Mouse (Mus musculus): ENCODE data around the gene Ust. TPM values are rescaled to one million over a fixed set of nuclear protein-coding genes. Genes with fewer than 3 reads are reported as not detected.

Gene Ust
- polyA plus RNA-seq, 1 experiment from 2014 or later: 9.0 TPM

DNA sequence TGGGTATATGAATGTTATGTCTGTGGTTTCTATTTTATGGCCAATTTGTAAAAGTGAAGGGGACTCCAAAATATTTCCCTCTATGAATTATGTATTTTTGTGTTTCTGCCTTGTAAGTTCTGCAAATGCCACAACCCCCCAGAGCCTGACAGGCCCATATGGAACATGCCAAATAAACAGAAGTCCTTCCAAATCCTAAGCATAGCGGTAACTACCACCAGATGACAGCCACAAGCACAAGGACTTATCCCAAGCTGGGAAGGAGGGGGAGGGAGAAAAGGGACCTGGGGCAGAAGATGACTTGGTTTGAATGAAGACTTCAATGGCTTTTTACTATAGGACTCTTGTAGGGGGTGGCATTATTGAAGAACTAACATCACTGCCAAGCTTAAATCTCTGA lies 182.0 kb downstream of the Ust start:
- no peaks in the 10 kb centered on the region for H3K36me3 ChIP-seq (ENCODE audit: control insufficient read depth, insufficient read depth, low read length)
- H3K27ac ChIP-seq (ENCODE audit: low read depth, low read length): no peak overlapping the region
- H3K4me2 ChIP-seq (replicated peaks; ENCODE audit: low read depth, low read length): no peak overlapping the region
- no peak for ATAC-seq (ENCODE audit: low FRiP score, low TSS enrichment)
- H3K27me3 ChIP-seq (ENCODE audit: control insufficient read depth, insufficient read depth, low read length): no peaks in the 10 kb centered on the region
- no peak overlapping the region for H3K4me3 ChIP-seq (ENCODE audit: low read length)
- no peaks in the 10 kb centered on the region for H3K4me1 ChIP-seq (ENCODE audit: control insufficient read depth, insufficient read depth, low read length)
- H3K9ac ChIP-seq (ENCODE audit: low read depth, low read length): no peak overlapping the region
- H3K9me3 ChIP-seq (ENCODE audit: control insufficient read depth, low read length): no peaks in the 10 kb centered on the region
- WGBS: 81% methylated on average over 1 of the region's 1 CpGs

DNA sequence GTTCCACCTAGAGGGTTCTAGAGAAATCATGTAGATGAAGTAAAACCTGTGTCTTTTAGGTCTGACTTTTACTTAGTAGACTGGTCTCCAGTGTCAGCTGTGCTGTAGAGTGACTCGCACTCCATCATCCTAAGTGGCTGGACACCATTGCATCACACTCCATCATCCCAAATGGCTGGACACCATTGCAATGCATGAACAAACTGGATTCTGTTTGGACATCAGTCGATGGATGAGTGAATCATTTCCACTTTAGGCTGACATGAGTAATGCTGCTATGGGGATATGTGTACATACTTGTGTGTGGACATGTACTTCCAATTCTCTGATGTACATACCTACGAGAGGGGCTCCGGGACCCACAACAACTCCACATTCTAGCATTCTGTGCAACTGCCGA lies 187.7 kb downstream of the Ust start:
- 95% methylated on average over 5 of the region's 5 CpGs for WGBS
- Histone ChIP-seq H3K4me1 (ENCODE audit: control insufficient read depth, insufficient read depth, low read length) (no peaks in the 10 kb centered on the region), H3K4me2 (replicated peaks; ENCODE audit: low read depth, low read length) (no peak overlapping the region), H3K4me3 (ENCODE audit: low read length) (no peak overlapping the region), H3K9ac (ENCODE audit: low read depth, low read length) (no peak overlapping the region), H3K36me3 (ENCODE audit: control insufficient read depth, insufficient read depth, low read length) (no peaks in the 10 kb centered on the region), H3K27ac (ENCODE audit: low read depth, low read length) (no peak overlapping the region), H3K9me3 (ENCODE audit: control insufficient read depth, low read length) (no peaks in the 10 kb centered on the region), H3K27me3 (ENCODE audit: control insufficient read depth, insufficient read depth, low read length) (no peaks in the 10 kb centered on the region)
- no peak for ATAC-seq (ENCODE audit: low FRiP score, low TSS enrichment)

DNA sequence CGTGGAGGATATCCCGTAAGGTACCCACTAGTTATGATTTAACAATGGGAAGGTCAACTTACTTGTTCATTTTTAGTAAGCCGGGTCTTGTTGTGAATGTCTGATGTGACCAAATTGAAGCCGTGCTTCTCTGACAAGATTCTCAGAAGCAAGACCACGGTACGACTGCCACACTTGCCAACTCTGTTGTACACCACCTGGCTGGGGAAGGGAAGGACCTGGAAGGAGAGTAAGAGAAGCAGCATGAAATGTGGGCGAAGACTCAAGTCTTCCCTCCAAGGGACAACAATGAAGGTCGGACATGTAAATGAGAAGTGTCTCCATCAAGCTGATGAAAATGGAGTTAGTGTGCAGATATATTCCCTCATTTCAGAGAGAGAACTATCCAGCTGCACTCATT lies 188.6 kb downstream of the Ust start:
- no peak overlapping the region for H3K4me3 ChIP-seq (ENCODE audit: low read length)
- no peak for ATAC-seq (ENCODE audit: low FRiP score, low TSS enrichment)
- H3K4me2 ChIP-seq (replicated peaks; ENCODE audit: low read depth, low read length): no peak overlapping the region
- no peak overlapping the region for H3K9ac ChIP-seq (ENCODE audit: low read depth, low read length)
- no peaks in the 10 kb centered on the region for H3K9me3 ChIP-seq (ENCODE audit: control insufficient read depth, low read length)
- no peaks in the 10 kb centered on the region for H3K36me3 ChIP-seq (ENCODE audit: control insufficient read depth, insufficient read depth, low read length)
- no peak overlapping the region for H3K27ac ChIP-seq (ENCODE audit: low read depth, low read length)
- no peaks in the 10 kb centered on the region for H3K4me1 ChIP-seq (ENCODE audit: control insufficient read depth, insufficient read depth, low read length)
- 87% methylated on average over 8 of the region's 8 CpGs for whole genome bisulfite sequencing
- H3K27me3 ChIP-seq (ENCODE audit: control insufficient read depth, insufficient read depth, low read length): no peaks in the 10 kb centered on the region

DNA sequence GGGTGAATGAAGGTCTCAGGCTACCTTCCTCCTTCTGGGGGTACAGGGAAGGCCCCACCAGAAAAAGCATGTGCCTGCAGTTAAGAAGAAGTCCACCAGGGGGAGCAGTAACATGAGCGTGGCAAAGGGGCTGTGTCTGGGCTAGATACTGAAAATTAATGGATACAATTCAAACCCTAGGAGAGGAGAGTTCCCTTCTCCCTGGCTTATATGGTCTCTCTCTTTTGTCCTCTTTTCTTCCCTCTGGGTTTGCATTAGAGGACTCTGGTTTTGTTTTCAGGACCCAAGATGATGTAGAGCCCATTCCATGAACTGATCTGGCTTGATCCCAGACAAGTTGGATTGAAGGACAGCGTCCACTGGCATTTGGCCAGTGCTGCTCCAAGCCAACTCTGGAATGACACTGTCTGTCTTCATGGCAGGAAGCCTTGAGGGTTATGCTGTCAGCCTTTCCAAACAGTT lies 195.3 kb downstream of the Ust start:
- 45% methylated on average over 2 of the region's 2 CpGs for WGBS
- Histone ChIP-seq H3K4me3 (ENCODE audit: low read length) (no peak overlapping the region), H3K36me3 (ENCODE audit: control insufficient read depth, insufficient read depth, low read length) (no peaks in the 10 kb centered on the region), H3K4me2 (replicated peaks; ENCODE audit: low read depth, low read length) (no peak overlapping the region), H3K9me3 (ENCODE audit: control insufficient read depth, low read length) (no peaks in the 10 kb centered on the region), H3K9ac (ENCODE audit: low read depth, low read length) (no peak overlapping the region), H3K27me3 (ENCODE audit: control insufficient read depth, insufficient read depth, low read length) (no peaks in the 10 kb centered on the region), H3K27ac (ENCODE audit: low read depth, low read length) (no peak overlapping the region), H3K4me1 (ENCODE audit: control insufficient read depth, insufficient read depth, low read length) (no peaks in the 10 kb centered on the region)
- ATAC-seq (ENCODE audit: low FRiP score, low TSS enrichment): no peak; the same call in 1 of the 2 replicates

DNA sequence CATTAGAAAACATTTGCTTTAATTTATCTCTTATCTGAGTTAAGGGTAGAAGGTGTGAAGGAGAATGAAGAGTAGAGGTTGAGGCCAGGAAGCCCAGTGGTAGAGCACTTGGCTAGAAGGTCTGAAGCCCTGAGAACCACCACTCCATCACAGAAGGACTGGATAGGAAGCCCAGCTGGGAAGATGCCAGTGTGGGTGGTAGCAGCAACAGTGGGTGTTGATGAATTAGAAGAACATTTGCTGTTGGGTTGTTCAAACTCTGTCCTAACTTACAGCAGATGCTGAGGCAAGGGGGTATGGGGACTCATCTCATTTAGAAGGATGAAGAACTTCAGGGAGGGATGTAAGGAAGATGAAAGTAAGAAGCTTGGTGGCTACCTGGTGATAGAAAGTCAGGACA lies 197.9 kb downstream of the Ust start:
- Histone ChIP-seq H3K9me3 (ENCODE audit: control insufficient read depth, low read length) (no peaks in the 10 kb centered on the region), H3K27me3 (ENCODE audit: control insufficient read depth, insufficient read depth, low read length) (no peaks in the 10 kb centered on the region), H3K36me3 (ENCODE audit: control insufficient read depth, insufficient read depth, low read length) (no peaks in the 10 kb centered on the region), H3K4me2 (replicated peaks; ENCODE audit: low read depth, low read length) (no peak overlapping the region), H3K4me3 (ENCODE audit: low read length) (no peak overlapping the region), H3K4me1 (ENCODE audit: control insufficient read depth, insufficient read depth, low read length) (no peaks in the 10 kb centered on the region), H3K9ac (ENCODE audit: low read depth, low read length) (no peak overlapping the region), H3K27ac (ENCODE audit: low read depth, low read length) (no peak overlapping the region)
- ATAC-seq (ENCODE audit: low FRiP score, low TSS enrichment): no peak

DNA sequence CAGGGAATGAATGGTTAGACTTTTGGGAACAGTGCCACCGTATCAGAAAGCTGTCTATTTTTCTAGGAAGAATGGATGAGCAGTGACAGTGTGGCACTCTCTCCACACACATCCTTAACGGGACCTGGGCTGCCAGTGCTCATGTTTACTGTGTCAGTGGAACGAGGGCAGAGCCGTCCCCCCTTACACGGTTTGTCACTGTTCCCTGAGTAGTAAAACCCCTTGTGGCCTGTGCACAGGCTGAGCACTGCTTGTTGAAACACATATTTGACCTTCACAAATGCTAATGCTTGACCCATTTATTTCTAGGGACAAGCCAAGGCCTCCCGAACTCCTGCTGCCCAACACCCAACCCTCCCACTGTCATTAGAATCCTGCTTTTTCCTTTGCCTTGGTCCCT lies 209.2 kb downstream of the Ust start:
- Histone ChIP-seq H3K27me3 (ENCODE audit: control insufficient read depth, insufficient read depth, low read length) (no peaks in the 10 kb centered on the region), H3K36me3 (ENCODE audit: control insufficient read depth, insufficient read depth, low read length) (no peaks in the 10 kb centered on the region), H3K4me2 (replicated peaks; ENCODE audit: low read depth, low read length) (no peak overlapping the region), H3K9ac (ENCODE audit: low read depth, low read length) (no peak overlapping the region), H3K4me1 (ENCODE audit: control insufficient read depth, insufficient read depth, low read length) (no peaks in the 10 kb centered on the region), H3K4me3 (ENCODE audit: low read length) (no peak overlapping the region), H3K9me3 (ENCODE audit: control insufficient read depth, low read length) (no peaks in the 10 kb centered on the region), H3K27ac (ENCODE audit: low read depth, low read length) (no peak overlapping the region)
- WGBS: 53% methylated on average over 6 of the region's 6 CpGs
- 0 out of 2 replicates have a peak, but pooled peaks have one; percentile 6 for ATAC-seq (ENCODE audit: low FRiP score, low TSS enrichment)

DNA sequence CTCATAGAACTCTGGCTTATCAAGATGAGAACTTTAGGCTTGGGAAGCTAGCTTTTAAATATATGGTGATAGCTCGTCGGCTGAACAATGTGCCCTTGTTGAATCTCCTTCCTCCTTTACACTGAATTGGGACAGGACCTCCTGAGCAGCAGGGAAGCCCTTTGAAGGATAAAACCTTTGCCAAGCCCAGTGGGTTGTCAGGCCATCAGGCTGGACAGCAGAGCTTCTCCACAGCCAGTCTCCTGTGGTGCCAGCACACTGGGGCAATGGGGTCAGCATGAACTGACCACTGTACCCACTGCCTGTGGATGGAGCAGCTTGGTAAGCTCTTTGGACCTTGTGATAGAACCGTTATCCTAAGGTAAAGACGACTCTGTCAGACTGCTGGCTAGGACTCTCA lies 214.4 kb downstream of the Ust start:
- no peaks in the 10 kb centered on the region for H3K36me3 ChIP-seq (ENCODE audit: control insufficient read depth, insufficient read depth, low read length)
- no peaks in the 10 kb centered on the region for H3K27me3 ChIP-seq (ENCODE audit: control insufficient read depth, insufficient read depth, low read length)
- no peak overlapping the region for H3K4me3 ChIP-seq (ENCODE audit: low read length)
- no peak for ATAC-seq (ENCODE audit: low FRiP score, low TSS enrichment)
- 83% methylated on average over 4 of the region's 4 CpGs for WGBS
- no peak overlapping the region for H3K4me2 ChIP-seq (replicated peaks; ENCODE audit: low read depth, low read length)
- H3K27ac ChIP-seq (ENCODE audit: low read depth, low read length): no peak overlapping the region
- H3K4me1 ChIP-seq (ENCODE audit: control insufficient read depth, insufficient read depth, low read length): peaks cover 5% of the 10 kb centered on the region; the same call in 1 of the 2 replicates
- no peak overlapping the region for H3K9ac ChIP-seq (ENCODE audit: low read depth, low read length)
- no peaks in the 10 kb centered on the region for H3K9me3 ChIP-seq (ENCODE audit: control insufficient read depth, low read length)

DNA sequence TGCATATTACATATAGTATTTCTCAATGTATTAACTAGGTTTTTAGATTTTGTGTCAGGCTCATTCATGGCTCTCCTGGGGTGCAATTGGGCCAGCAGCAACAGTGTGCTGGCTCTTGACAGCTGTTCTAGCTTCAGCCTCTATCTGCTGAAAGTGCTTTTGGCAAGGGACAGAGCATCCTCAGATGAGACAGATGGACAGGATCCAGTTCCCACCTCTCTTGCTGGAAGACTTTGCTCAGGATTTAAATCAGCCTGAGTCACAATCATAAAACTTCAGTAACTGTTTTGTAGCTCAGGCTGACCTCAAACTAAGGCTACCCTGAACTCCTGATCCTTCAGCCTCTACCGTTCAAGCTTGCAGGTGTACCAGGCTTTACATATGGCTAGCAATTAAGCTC lies 219.5 kb downstream of the Ust start:
- Histone ChIP-seq H3K4me2 (replicated peaks; ENCODE audit: low read depth, low read length) (no peak overlapping the region), H3K36me3 (ENCODE audit: control insufficient read depth, insufficient read depth, low read length) (no peaks in the 10 kb centered on the region), H3K27me3 (ENCODE audit: control insufficient read depth, insufficient read depth, low read length) (no peaks in the 10 kb centered on the region), H3K4me3 (ENCODE audit: low read length) (no peak overlapping the region), H3K4me1 (ENCODE audit: control insufficient read depth, insufficient read depth, low read length) (peaks cover 5% of the 10 kb centered on the region; the same call in 1 of the 2 replicates), H3K27ac (ENCODE audit: low read depth, low read length) (no peak overlapping the region), H3K9ac (ENCODE audit: low read depth, low read length) (no peak overlapping the region), H3K9me3 (ENCODE audit: control insufficient read depth, low read length) (no peaks in the 10 kb centered on the region)
- no peak for ATAC-seq (ENCODE audit: low FRiP score, low TSS enrichment)
- WGBS: 77% methylated on average over 1 of the region's 1 CpGs

DNA sequence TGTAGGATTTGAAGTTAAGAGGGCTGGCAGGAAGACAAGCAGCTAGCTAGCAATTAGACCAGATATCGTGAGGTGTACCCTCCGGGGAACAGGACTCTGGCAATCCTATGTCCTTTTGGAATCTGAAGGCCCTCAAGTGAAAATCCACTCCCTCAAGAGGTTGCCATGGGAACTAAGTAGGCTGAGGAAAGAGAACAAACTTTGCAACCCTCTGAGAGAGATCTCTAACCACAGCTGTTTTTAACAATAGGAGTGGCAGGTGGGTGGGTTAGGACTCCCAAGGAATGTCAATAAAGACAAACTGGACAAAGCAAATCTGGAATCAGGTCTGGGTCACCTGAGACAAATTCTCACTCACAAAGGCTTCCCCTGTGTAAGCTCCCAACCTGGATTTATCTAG lies 221.4 kb downstream of the Ust start:
- ATAC-seq (ENCODE audit: low FRiP score, low TSS enrichment): no peak
- H3K36me3 ChIP-seq (ENCODE audit: control insufficient read depth, insufficient read depth, low read length): no peaks in the 10 kb centered on the region
- no peaks in the 10 kb centered on the region for H3K9me3 ChIP-seq (ENCODE audit: control insufficient read depth, low read length)
- H3K27ac ChIP-seq (ENCODE audit: low read depth, low read length): no peak overlapping the region
- H3K27me3 ChIP-seq (ENCODE audit: control insufficient read depth, insufficient read depth, low read length): no peaks in the 10 kb centered on the region
- peaks cover 5% of the 10 kb centered on the region; the same call in 1 of the 2 replicates for H3K4me1 ChIP-seq (ENCODE audit: control insufficient read depth, insufficient read depth, low read length)
- H3K9ac ChIP-seq (ENCODE audit: low read depth, low read length): no peak overlapping the region
- H3K4me2 ChIP-seq (replicated peaks; ENCODE audit: low read depth, low read length): no peak overlapping the region
- WGBS: 68% methylated on average over 2 of the region's 2 CpGs
- no peak overlapping the region for H3K4me3 ChIP-seq (ENCODE audit: low read length)
